Mouse (Mus musculus): ENCODE data around the gene Ralgapb.

DNA sequence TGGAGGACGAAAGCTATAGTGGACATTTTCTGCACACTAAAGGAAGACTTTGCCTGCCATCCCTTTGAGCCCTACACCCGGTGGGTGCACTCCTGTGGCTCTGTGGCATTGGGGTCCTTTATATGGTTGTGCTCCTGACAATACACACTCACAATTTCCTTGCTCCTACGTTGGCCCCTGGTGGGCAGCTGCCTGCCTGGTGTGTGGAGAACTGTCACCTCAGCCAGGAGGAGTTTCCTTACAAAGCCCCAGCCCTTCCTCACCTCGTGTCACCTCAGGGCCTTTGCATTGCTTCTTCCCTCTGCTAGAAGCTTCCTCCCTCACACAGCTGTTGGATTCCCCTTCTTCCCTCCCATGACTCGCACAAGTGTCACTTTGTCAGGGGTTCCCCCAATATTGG, 96.8 kb downstream of the Ralgapb start:
- TF ChIP-seq MAFK (IDR thresholded peaks at IDR 0.05; ENCODE audit: insufficient read depth, low read depth, low read length) (no peak), CHD2 (IDR thresholded peaks at IDR 0.05; ENCODE audit: low read depth, low read length) (no peak)
